8 mouse cellular contexts compared by ENCODE assay signal in the genomic region with DNA sequence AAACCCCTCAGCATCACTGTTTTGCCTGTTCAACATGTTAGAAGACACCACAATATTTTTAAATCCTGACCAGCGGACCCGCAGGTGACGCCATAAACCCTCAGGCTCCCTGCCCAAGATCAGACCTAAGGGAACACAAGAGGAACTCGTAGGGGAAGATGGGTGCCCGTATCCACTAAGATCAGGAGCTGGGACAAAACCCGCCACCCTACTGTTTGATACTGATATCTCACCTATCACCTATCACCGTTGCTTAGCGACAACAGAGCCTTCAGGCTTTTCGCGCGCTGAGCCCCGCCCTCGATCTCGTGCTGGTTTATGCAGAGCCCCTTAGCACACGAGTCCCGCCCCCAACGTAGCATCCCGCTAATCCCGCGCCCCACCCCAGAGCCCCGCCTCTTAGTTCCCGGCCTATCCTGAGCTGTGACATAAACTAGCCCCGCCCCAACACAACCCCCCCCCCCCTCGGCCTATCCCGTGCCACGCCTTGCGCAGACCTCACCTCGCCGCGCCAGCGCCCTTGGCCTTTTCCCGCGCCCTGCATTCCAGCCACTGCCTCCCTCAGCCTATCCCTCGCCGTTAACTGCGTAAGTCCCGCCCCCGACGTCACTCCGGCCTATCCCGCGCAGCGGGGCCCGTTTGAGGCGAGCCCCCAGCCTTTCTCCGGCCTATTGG. TPM values are rescaled to one million over a fixed set of nuclear protein-coding genes. Genes with fewer than 3 reads are reported as not detected.
DNase-seq lines count a peak whose midpoint lies in the region; ATAC-seq and TF ChIP-seq lines count a peak whose summit lies in the region.

Gene Siva1, plus strand, starts transcription at position 500 of the 675 bp plus-strand sequence.

- TF ChIP-seq CTCF in bone marrow, adult 2 months (IDR thresholded peaks at IDR 0.05; ENCODE audit: control insufficient read depth, insufficient read depth, low read length) = no peak
- no peak for TF ChIP-seq CTCF in midbrain, postnatal 0 days (IDR thresholded peaks at IDR 0.05)

- no peaks in the 10 kb centered on the region for H3K27me3 ChIP-seq in embryonic facial prominence, embryonic 15.5 days
- H3K27me3 ChIP-seq in limb, embryonic 14.5 days (ENCODE audit: control insufficient read depth, insufficient read depth, low read length) = no peaks in the 10 kb centered on the region
- H3K27me3 ChIP-seq in midbrain, postnatal 0 days (ENCODE audit: insufficient read depth, low read length) = no peaks in the 10 kb centered on the region

- peak within 1 kb of the TSS; percentile 89 for H3K4me3 ChIP-seq in bone marrow, adult 2 months (replicated peaks; ENCODE audit: control insufficient read depth, low read depth, low read length)
- peak within 1 kb of the TSS; percentile 76 for H3K4me3 ChIP-seq in embryonic facial prominence, embryonic 15.5 days (replicated peaks)
- H3K4me3 ChIP-seq in limb, embryonic 14.5 days (replicated peaks; ENCODE audit: low read length) = peak within 1 kb of the TSS; percentile 81
- H3K4me3 ChIP-seq in midbrain, postnatal 0 days (ENCODE audit: low read depth, low read length) = peak within 1 kb of the TSS; percentile 64

- peak; percentile 98 for ATAC-seq in embryonic facial prominence, embryonic 15.5 days (ENCODE audit: insufficient number of reproducible peaks, low FRiP score, low TSS enrichment, low read depth)
- peak; percentile 97 for ATAC-seq in limb, embryonic 14.5 days (ENCODE audit: low FRiP score, low read depth)
- peak; percentile 96 for ATAC-seq in midbrain, postnatal 0 days (ENCODE audit: low FRiP score)

- no peaks in the 10 kb centered on the region for H3K9me3 ChIP-seq in embryonic facial prominence, embryonic 15.5 days (replicated peaks)
- H3K9me3 ChIP-seq in limb, embryonic 14.5 days (ENCODE audit: control insufficient read depth, low read length) = no peaks in the 10 kb centered on the region
- no peaks in the 10 kb centered on the region for H3K9me3 ChIP-seq in midbrain, postnatal 0 days (ENCODE audit: low read length)

- peak within 1 kb of the TSS; percentile 71 for H3K4me2 ChIP-seq in embryonic facial prominence, embryonic 15.5 days (replicated peaks)
- H3K4me2 ChIP-seq in limb, embryonic 14.5 days (replicated peaks; ENCODE audit: low read depth, low read length, severe bottlenecking) = peak within 1 kb of the TSS; percentile 88
- peak within 1 kb of the TSS; percentile 78 for H3K4me2 ChIP-seq in midbrain, postnatal 0 days (ENCODE audit: low read depth, low read length, poor library complexity, severe bottlenecking)

- peaks cover 4% of the 10 kb centered on the region for H3K4me1 ChIP-seq in bone marrow, adult 2 months (ENCODE audit: control insufficient read depth, insufficient read depth, low read length)
- H3K4me1 ChIP-seq in embryonic facial prominence, embryonic 15.5 days = peaks cover 21% of the 10 kb centered on the region
- peaks cover 13% of the 10 kb centered on the region; the same call in 1 of the 2 replicates for H3K4me1 ChIP-seq in limb, embryonic 14.5 days (ENCODE audit: control insufficient read depth, insufficient read depth, low read length)
- peaks cover 11% of the 10 kb centered on the region; the same call in 1 of the 2 replicates for H3K4me1 ChIP-seq in midbrain, postnatal 0 days (ENCODE audit: insufficient read depth, low read length)

- peaks cover 22% of the 10 kb centered on the region for H3K36me3 ChIP-seq in embryonic facial prominence, embryonic 15.5 days
- H3K36me3 ChIP-seq in limb, embryonic 14.5 days (ENCODE audit: control insufficient read depth, insufficient read depth, low read length) = peaks cover 19% of the 10 kb centered on the region
- H3K36me3 ChIP-seq in midbrain, postnatal 0 days (ENCODE audit: insufficient read depth, low read length) = peaks cover 4% of the 10 kb centered on the region; the same call in 1 of the 2 replicates

- peak within 1 kb of the TSS; percentile 63 for H3K9ac ChIP-seq in embryonic facial prominence, embryonic 15.5 days
- peak within 1 kb of the TSS; percentile 80 for H3K9ac ChIP-seq in limb, embryonic 14.5 days (ENCODE audit: low read depth, low read length, severe bottlenecking)
- H3K9ac ChIP-seq in midbrain, postnatal 0 days (replicated peaks; ENCODE audit: low read length, poor library complexity, severe bottlenecking) = peak within 1 kb of the TSS; percentile 50

- peak; percentile 99 for DNase-seq in 416B (ENCODE audit: low read depth)
- peak; percentile 99 for DNase-seq in heart, adult 8-10 months (ENCODE audit: low spot score)
- peak; percentile 98 for DNase-seq in kidney, adult 9 months
- DNase-seq in limb, embryonic 14.5 days (ENCODE audit: low spot score) = peak; percentile 98
- peak; percentile 98 for DNase-seq in midbrain, postnatal 0 days (ENCODE audit: low spot score)
- DNase-seq in spleen, postnatal 14 days (ENCODE audit: low spot score in 2 of 2) = peak; percentile 95 to 97

- under 1% methylated on average over 46 of the region's 46 CpGs for WGBS in bone marrow, adult 2 months
- WGBS in embryonic facial prominence, embryonic 15.5 days = under 1% methylated on average over 44 of the region's 46 CpGs
- under 1% methylated on average over 44 of the region's 46 CpGs for WGBS in limb, embryonic 14.5 days
- WGBS in midbrain, postnatal 0 days = 1% methylated on average over 39 of the region's 46 CpGs

- no peak for TF ChIP-seq POLR2A in bone marrow, adult 2 months (IDR thresholded peaks at IDR 0.05; ENCODE audit: borderline replicate concordance, control insufficient read depth, low read depth, low read length)
- no peak for TF ChIP-seq POLR2A in limb, embryonic 14.5 days (IDR thresholded peaks at IDR 0.05; ENCODE audit: borderline replicate concordance, extremely low read depth, insufficient read depth, insufficient read length)

- H3K27ac ChIP-seq in bone marrow, adult 2 months (ENCODE audit: control insufficient read depth, insufficient read depth, low read depth, low read length, poor library complexity) = peak within 1 kb of the TSS; percentile 86
- peak within 1 kb of the TSS; percentile 95 for H3K27ac ChIP-seq in embryonic facial prominence, embryonic 15.5 days (replicated peaks)
- H3K27ac ChIP-seq in limb, embryonic 14.5 days (replicated peaks; ENCODE audit: low read depth, low read length) = peak within 1 kb of the TSS; percentile 88
- peak within 1 kb of the TSS; percentile 74 for H3K27ac ChIP-seq in midbrain, postnatal 0 days (ENCODE audit: low read depth, low read length)

RNA-seq across cellular contexts. Expression of gene Siva1, which starts in this region (rescaled TPM):
- 47.7 and 81.1 TPM in 2 replicates for polyA plus RNA-seq in bone marrow, adult 2 months (2011; ENCODE audit: insufficient read depth, insufficient read length, low replicate concordance, missing spikeins)
- polyA plus RNA-seq in embryonic facial prominence, embryonic 15.5 days (2015; fragmentation: Nextera tagmentation; extraction: Ambion mirVana) = 196 and 219 TPM in 2 replicates
- total RNA-seq in heart, adult 8-10 months (2022) = 10 to 100 TPM; 28.3 to 35.2 (median 30.0) TPM
- 179 and 184 TPM in 2 replicates for polyA plus RNA-seq in limb, embryonic 14.5 days (2012; rRNA removed)
- polyA plus RNA-seq in limb, embryonic 14.5 days (2014; fragmentation: Nextera tagmentation; extraction: Ambion mirVana) = 282 and 284 TPM in 2 replicates
- total RNA-seq in midbrain, postnatal 0 days (2014; rRNA removed) = 24.0 and 25.4 TPM in 2 replicates
- polyA plus RNA-seq in midbrain, postnatal 0 days (2015; fragmentation: Nextera tagmentation; extraction: Ambion mirVana) = 43.4 and 45.5 TPM in 2 replicates

Comparison
In these comparisons a context has a peak if more than half of its experiments do, and no peak if none do; other contexts are left out.
1. Peak in every context shown above with its lines: DNase-seq, ATAC-seq, H3K4me3 ChIP-seq and H3K27ac ChIP-seq.